Mouse (Mus musculus) embryonic fibroblast, embryonic 13.5 days (primary cell): ENCODE results near the gene Fxyd6.

Experiments
- CTCF ChIP-seq: IDR thresholded peaks from 2 replicates; pipeline ENCODE4 v1.5.1; 2011; ENCODE audit warnings: mild to moderate bottlenecking, control low read depth, low read length, moderate library complexity, borderline replicate concordance; ENCODE audit not compliant: insufficient read depth
- POLR2A ChIP-seq: IDR thresholded peaks from 2 replicates; pipeline ENCODE4 v1.6.1; 2011; ENCODE audit warnings: low read depth, mild to moderate bottlenecking, control low read depth, low read length, moderate library complexity

DNA sequence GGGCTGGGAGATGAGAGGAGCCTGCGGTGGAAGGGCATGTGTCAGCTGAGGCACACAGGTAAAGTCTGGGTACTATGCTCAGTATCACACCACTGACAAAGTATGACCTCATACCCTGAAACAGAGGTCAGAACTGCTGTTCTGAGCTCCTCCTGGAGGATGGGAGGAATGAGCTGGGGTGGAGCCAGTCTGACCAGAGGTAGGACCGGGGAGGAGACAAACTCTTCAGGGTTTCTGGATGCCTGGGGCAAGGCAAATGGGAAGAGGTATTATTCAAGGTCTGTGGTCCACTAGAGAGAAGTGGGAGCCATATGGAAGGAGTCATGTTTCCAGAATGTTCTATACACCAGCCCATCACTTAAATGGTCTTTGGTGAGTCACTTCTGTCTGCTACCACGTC is 41.1 kb downstream of the Fxyd6 start:
- TF ChIP-seq POLR2A (no peak), CTCF (no peak)
